Mouse (Mus musculus): ENCODE data around the gene Alyref. TPM values are rescaled to one million over a fixed set of nuclear protein-coding genes. Genes with fewer than 3 reads are reported as not detected.

Gene Alyref
- 8.1 and 9.0 TPM in 2 replicates for polyA plus RNA-seq (2021; fragmentation: Nextera tagmentation)
- long read RNA-seq, experiment 1, partial matches to known transcripts: 6 of 8 reads
- long read RNA-seq, experiment 1, other reads (novel, unspliced or antisense): 1 of 8 reads
- long read RNA-seq, experiment 2, partial matches to known transcripts: 0 of 9 reads
- long read RNA-seq, experiment 2, other reads (novel, unspliced or antisense): 5 of 9 reads

GRCm38 (mm10) chr11:120598283-120598989 lies at the start of gene Alyref, which contains the start of gene Anapc11:
TSS of gene Alyref (minus strand) at chr11:120598365.
TSS of gene Anapc11 (plus strand) at chr11:120598421.

GRCm38 (mm10) chr11:120643601-120643987 lies 45.4 kb upstream of the Alyref start, which contains the start of gene Pycr1:
TSS of gene Pycr1 (minus strand) at chr11:120643769.

DNA sequence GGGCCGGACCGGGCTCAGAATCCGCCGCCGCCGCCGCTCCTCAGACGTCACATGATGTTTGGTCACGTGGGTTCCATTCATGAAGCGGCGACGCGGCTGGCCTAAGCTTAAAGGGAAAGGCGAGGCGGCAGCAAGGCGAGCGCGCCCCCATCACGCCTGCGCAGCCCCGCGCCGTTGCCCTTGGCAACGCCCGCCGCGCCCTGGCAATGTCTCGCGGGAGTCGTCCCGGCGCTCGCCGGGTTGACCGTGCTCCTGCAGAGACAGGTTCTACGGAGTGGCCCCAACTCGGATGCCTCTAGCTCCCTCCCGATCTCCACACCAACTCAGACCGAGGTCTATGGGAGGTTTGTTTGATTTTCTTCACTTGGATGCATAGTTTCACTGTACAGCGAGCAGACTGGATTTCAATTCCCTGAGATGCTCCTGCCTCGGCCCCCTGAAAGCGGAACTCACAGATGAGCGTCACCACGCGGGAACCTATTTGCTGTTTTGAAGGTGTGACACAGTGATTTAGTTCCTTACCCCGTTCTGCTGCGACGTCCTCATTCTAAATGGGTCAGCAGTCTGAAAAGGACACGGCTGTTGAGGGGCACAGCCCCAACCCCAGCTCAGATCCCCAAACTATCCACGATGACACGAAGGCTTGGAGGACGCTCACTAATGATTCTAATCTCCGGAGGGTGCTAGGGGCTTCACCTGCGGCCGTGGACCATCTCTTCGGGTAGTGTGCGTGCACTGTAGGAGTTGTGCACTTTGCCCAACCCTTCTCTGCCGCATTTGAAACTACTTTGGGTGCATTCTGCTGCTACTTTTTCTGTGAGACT lies 35.6 kb upstream of the Alyref start, which contains the start of gene Mafg:
TSS of gene Mafg (minus strand) at position 81 of the 824 bp plus-strand sequence.

GRCm38 (mm10) chr11:120625152-120625775 lies 27.1 kb upstream of the Alyref start, which contains the start of gene Sirt7:
TSS of gene Sirt7 (minus strand) at chr11:120625240.

GRCm38 (mm10) chr11:120617519-120618112 lies 19.5 kb upstream of the Alyref start, which contains the start of gene Pcyt2:
TSS of gene Pcyt2 (minus strand) at chr11:120617936.

DNA sequence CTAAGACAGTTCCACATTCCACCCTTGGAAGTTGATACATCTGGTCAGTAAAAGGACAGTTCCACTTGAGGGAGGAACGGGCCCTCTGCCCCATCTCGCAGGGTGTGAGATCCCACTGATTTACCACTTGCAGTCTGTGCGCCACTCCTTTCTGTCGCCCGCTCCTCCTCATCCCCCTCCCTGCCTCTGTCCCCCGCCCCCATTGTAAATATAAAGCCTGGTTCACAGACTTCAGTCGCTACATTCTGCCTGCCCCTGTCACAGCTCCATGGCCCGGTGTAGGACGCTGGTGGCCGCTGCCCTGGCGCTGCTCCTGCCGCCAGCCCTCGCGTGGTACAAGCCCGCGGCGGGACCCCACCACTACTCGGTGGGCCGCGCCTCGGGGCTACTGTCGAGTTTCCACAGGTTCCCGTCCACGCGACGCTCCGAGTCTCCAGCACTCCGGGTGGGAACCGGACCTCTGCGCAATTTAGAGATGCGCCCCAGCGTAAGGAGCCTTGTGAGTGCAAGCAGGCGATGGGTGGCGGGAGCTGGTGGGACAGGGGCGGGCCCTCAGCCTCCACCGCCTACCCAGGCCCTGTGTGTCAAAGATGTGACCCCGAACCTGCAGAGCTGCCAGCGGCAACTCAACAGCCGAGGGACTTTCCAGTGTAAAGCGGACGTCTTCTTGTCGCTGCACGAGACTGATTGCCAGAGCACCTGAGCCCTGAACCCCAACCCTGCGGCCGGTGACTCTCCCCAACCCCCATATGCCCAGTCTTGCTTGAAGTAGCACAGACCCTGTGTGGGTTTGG lies 10.3 kb upstream of the Alyref start, which contains the start of gene Npb:
TSS of gene Npb (plus strand) at position 237 of the 794 bp plus-strand sequence.

DNA sequence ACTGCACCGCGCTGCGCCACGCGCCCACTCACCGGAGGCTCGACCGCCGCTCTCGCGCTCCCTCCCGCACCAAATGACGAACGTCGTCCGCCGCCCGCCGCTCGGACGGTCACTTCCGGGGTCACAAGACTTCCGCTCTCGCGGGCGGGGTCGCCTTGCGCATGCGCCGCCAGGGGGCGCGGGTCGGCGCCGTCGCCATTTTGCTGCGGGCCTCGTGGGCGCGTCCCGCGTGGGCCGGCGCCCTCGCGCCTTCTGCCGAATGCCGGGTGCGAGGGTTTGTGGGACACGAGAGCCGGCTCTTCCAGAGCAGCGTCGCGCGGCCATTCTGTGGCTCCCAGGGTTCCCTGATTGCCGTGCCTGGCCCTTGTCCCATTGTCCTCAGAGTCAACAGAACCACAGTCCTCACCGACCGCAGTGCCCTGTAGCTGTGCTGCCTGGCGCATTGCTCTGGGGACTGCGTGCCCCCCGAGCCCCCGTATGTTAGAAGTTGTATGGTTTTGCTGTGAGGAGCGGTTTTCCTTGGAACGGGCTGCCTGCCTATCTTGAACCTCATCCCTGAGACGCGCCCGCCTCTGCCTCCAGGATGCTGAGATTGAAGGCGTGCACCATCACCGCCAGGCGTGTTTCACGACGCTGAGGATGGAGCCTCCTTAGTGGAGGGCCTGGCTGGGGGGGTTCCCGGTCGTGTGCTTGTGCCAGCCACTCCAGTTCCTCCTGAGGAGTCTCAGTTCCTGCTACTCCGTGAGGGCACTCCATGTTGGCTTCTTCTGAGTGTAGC lies 16.5 kb downstream of the Alyref start, which contains the start of gene Arhgdia:
TSS of gene Arhgdia (minus strand) at position 135 of the 778 bp plus-strand sequence.

DNA sequence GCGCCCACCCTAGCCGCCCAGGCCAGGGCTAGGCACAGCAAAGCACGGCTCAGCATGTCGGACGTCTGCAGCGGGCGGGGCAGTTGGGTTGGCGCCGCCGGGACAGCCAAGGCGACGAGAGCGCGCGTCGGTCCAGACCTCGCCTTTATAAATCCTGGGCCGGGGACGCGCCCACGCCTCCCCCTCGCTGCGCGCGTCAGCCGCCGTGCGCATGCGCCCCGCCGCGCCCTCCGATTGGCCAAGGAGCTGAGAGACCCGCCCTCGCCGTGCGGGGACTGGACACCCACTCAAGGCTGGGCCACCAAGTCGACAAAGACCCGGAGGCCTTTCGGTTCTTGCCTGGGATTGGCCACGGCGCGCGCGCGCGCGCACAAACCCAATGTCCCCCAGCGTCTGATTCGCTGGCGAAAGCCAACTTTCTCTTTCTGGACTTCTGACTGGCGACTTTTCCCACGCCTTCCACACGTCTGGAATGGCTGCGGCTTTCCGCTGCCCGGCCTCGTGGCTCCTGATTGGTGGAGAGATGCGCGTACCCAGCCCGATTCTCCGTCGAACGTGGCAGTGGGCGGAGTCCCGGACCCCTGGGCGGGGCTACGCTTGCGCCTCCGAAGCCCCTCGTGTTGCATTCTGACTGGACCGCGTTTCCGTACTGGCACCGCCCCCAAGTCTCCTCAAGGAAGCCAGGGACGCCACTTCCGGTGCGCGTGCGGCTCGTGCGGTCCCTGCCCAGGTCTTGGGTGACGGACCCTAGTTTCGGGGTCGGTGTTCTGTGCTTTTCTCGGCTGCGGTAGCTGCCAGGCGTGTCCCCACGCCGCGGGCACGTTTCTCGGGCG lies 25.2 kb downstream of the Alyref start, which contains the start of gene P4hb:
TSS of gene P4hb (minus strand) at position 502 of the 833 bp plus-strand sequence.

DNA sequence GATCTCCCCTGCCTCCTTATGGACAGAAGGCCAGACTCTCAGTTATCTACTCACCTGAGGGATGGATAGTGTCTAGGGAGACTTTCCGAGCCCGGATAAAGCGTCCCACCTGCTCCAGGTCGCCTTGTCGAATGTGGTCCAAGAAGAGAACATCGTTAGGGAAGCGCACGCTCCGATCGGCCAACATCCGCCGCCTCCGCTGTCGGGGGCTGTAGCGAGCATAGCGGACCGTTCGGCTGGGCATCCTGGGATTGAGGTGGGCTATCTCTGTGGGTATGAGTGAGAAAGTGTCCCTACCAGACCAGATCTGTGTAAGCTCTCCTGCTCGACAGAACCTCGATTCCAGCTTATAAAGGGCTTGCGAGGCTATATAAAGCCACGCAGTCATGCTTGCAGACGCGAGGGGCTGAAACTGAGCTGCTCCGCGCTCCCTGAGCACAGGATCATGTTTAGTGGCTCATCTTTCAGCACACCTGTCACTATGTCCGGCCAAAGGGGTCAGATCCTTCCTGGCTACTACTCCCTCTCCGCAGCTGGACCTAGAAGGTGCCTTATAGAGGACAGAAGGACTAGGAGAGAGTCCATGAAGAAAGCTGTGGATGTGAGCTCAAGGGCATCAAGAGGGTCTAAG lies 47.2 kb downstream of the Alyref start, which contains the start of gene Ppp1r27:
TSS of gene Ppp1r27 (minus strand) at position 323 of the 631 bp plus-strand sequence.

GRCm38 (mm10) chr11:120549168-120549945 lies 48.8 kb downstream of the Alyref start, which contains the start of gene Mcrip1:
TSS of gene Mcrip1 (minus strand) at chr11:120549727.

Small RNA genes within 50 kb of the gene (microRNA-seq; reads per million reads assigned to microRNA genes)
- gene Mir6936: 7.5 reads per million, percentile 26 among the genes with 10 or more reads in this experiment

Other genes with a start within 250 kb of the Alyref start
- gene Actg1, start 249.8 kb downstream of the Alyref start, polyA plus RNA-seq (2021; fragmentation: Nextera tagmentation): 2,332 and 2,802 TPM in 2 replicates
- gene Fscn2, start 236.8 kb downstream of the Alyref start, polyA plus RNA-seq (2021; fragmentation: Nextera tagmentation): 1.6 TPM in 2 replicates
- gene Faap100, start 219.6 kb downstream of the Alyref start, polyA plus RNA-seq (2021; fragmentation: Nextera tagmentation): 8.4 and 9.4 TPM in 2 replicates
- gene Nploc4, start 160.7 kb downstream of the Alyref start, polyA plus RNA-seq (2021; fragmentation: Nextera tagmentation): 5.8 and 6.1 TPM in 2 replicates
- 0.21 TPM in 1 of 2 replicates, not detected in the other for gene Tspan10, start 155.7 kb downstream of the Alyref start, polyA plus RNA-seq (2021; fragmentation: Nextera tagmentation)
- gene Pde6g, start 144.9 kb downstream of the Alyref start, polyA plus RNA-seq (2021; fragmentation: Nextera tagmentation): 0.58 and 1.0 TPM in 2 replicates
- 31.7 and 34.6 TPM in 2 replicates for gene Oxld1, start 140.3 kb downstream of the Alyref start, polyA plus RNA-seq (2021; fragmentation: Nextera tagmentation)
- gene Ccdc137, start 140.2 kb downstream of the Alyref start, polyA plus RNA-seq (2021; fragmentation: Nextera tagmentation): 29.5 and 39.5 TPM in 2 replicates
- gene Arl16, start 130.8 kb downstream of the Alyref start, polyA plus RNA-seq (2021; fragmentation: Nextera tagmentation): 87.8 and 95.3 TPM in 2 replicates
- gene Mrpl12, start 113.8 kb downstream of the Alyref start, polyA plus RNA-seq (2021; fragmentation: Nextera tagmentation): 104 and 110 TPM in 2 replicates
- gene Slc25a10, start 106.5 kb downstream of the Alyref start, polyA plus RNA-seq (2021; fragmentation: Nextera tagmentation): 13.3 and 13.5 TPM in 2 replicates
- 0.06 TPM in 1 of 2 replicates, not detected in the other for gene Gcgr, start 67.7 kb downstream of the Alyref start, polyA plus RNA-seq (2021; fragmentation: Nextera tagmentation)
- 224 and 238 TPM in 2 replicates for gene Mcrip1, start 48.6 kb downstream of the Alyref start, polyA plus RNA-seq (2021; fragmentation: Nextera tagmentation)
- gene Ppp1r27, start 47.2 kb downstream of the Alyref start, polyA plus RNA-seq (2021; fragmentation: Nextera tagmentation): not detected in 2 replicates
- 126 and 135 TPM in 2 replicates for gene P4hb, start 25.1 kb downstream of the Alyref start, polyA plus RNA-seq (2021; fragmentation: Nextera tagmentation)
- 199 and 207 TPM in 2 replicates for gene Arhgdia, start 16.7 kb downstream of the Alyref start, polyA plus RNA-seq (2021; fragmentation: Nextera tagmentation)
- gene Anapc11, start 56 bp upstream of the Alyref start, polyA plus RNA-seq (2021; fragmentation: Nextera tagmentation): 89.9 and 107 TPM in 2 replicates
- gene Npb, start 10.1 kb upstream of the Alyref start, polyA plus RNA-seq (2021; fragmentation: Nextera tagmentation): 2.9 and 3.2 TPM in 2 replicates
- 107 and 110 TPM in 2 replicates for gene Pcyt2, start 19.6 kb upstream of the Alyref start, polyA plus RNA-seq (2021; fragmentation: Nextera tagmentation)
- 18.0 and 18.2 TPM in 2 replicates for gene Sirt7, start 26.9 kb upstream of the Alyref start, polyA plus RNA-seq (2021; fragmentation: Nextera tagmentation)
- 12.7 and 13.4 TPM in 2 replicates for gene Mafg, start 35.2 kb upstream of the Alyref start, polyA plus RNA-seq (2021; fragmentation: Nextera tagmentation)
- 3.6 and 4.8 TPM in 2 replicates for gene Pycr1, start 45.4 kb upstream of the Alyref start, polyA plus RNA-seq (2021; fragmentation: Nextera tagmentation)
- 3.6 and 4.0 TPM in 2 replicates for gene Myadml2, start 49.8 kb upstream of the Alyref start, polyA plus RNA-seq (2021; fragmentation: Nextera tagmentation)
- 0.49 and 1.1 TPM in 2 replicates for gene Notum, start 62.8 kb upstream of the Alyref start, polyA plus RNA-seq (2021; fragmentation: Nextera tagmentation)
- 44.3 and 52.2 TPM in 2 replicates for gene Aspscr1, start 74.6 kb upstream of the Alyref start, polyA plus RNA-seq (2021; fragmentation: Nextera tagmentation)
- 64.8 and 72.5 TPM in 2 replicates for gene Cenpx, start 115.4 kb upstream of the Alyref start, polyA plus RNA-seq (2021; fragmentation: Nextera tagmentation)
- 5.4 and 6.0 TPM in 2 replicates for gene Lrrc45, start 115.6 kb upstream of the Alyref start, polyA plus RNA-seq (2021; fragmentation: Nextera tagmentation)
- gene Rac3, start 123.1 kb upstream of the Alyref start, polyA plus RNA-seq (2021; fragmentation: Nextera tagmentation): 40.8 and 52.4 TPM in 2 replicates
- 31.5 TPM in 2 replicates for gene Dcxr, start 128.9 kb upstream of the Alyref start, polyA plus RNA-seq (2021; fragmentation: Nextera tagmentation)
- 0.85 and 1.5 TPM in 2 replicates for gene Cbr2, start 133.7 kb upstream of the Alyref start, polyA plus RNA-seq (2021; fragmentation: Nextera tagmentation)
- 0.48 and 1.6 TPM in 2 replicates for gene Hmga1b, start 164.4 kb upstream of the Alyref start, polyA plus RNA-seq (2021; fragmentation: Nextera tagmentation)
- 47.1 and 63.6 TPM in 2 replicates for gene Rfng, start 185.8 kb upstream of the Alyref start, polyA plus RNA-seq (2021; fragmentation: Nextera tagmentation)
- gene Gps1, start 185.9 kb upstream of the Alyref start, polyA plus RNA-seq (2021; fragmentation: Nextera tagmentation): 257 and 261 TPM in 2 replicates
- gene Dus1l, start 198.0 kb upstream of the Alyref start, polyA plus RNA-seq (2021; fragmentation: Nextera tagmentation): 35.9 and 39.6 TPM in 2 replicates
- 45.4 and 45.9 TPM in 2 replicates for gene Fasn, start 226.2 kb upstream of the Alyref start, polyA plus RNA-seq (2021; fragmentation: Nextera tagmentation)

All from layer of hippocampus, adult 6 months (tissue).